Mouse (Mus musculus) layer of hippocampus, adult 2 months (tissue): ENCODE measurements at regions not wholly inside any gene's neighbourhood (a gene's known extent, or its start where the extent isn't known, plus 50 kb on each side); places are given as distances from the start of the nearest gene placed in this dataset.
"Not testable (repeated sequence)": the region's sequence is repeated elsewhere in the genome, so short reads cannot be mapped to it uniquely, and the experiment has no call there.

ENCODE experiments used
- DNase-seq, 2 experiments: peaks; one replicate each; pipeline ENCODE4 v3.0.0; 2022; ENCODE audit warnings: low spot score in 2 of 2
- H3K27ac ChIP-seq: fragments of 200-600 bp; 2 replicates; pipeline ENCODE4 v1.8.1; 2022
- H3K4me3 ChIP-seq: fragments of 200-600 bp; 2 replicates; pipeline ENCODE4 v1.8.1; 2022; ENCODE audit warnings: mild to moderate bottlenecking
- CTCF ChIP-seq: fragments of 200-600 bp; conservative IDR thresholded peaks from 2 replicates; pipeline ENCODE4 v1.8.1; 2022; ENCODE audit warnings: antibody characterized with exemption, mild to moderate bottlenecking, moderate library complexity

GRCm38 (mm10) chr13:57044455-57044854 is 148.7 kb upstream of the Trpc7 start:
- no peak overlapping the region for H3K4me3 ChIP-seq
- DNase-seq, result no peak
- H3K27ac ChIP-seq, result no peak overlapping the region
- TF ChIP-seq CTCF, result no peak

GRCm38 (mm10) chr13:57043316-57043974 is 147.7 kb upstream of the Trpc7 start:
- DNase-seq, result no peak
- Histone ChIP-seq H3K27ac (no peak overlapping the region), H3K4me3 (no peak overlapping the region)
- no peak for TF ChIP-seq CTCF

GRCm38 (mm10) chr13:57042514-57042913 is 146.7 kb upstream of the Trpc7 start:
- Histone ChIP-seq H3K27ac (no peak overlapping the region), H3K4me3 (no peak overlapping the region)
- peak; percentile 60 for TF ChIP-seq CTCF
- no peak for DNase-seq

GRCm38 (mm10) chr13:57032871-57033270 is 137.1 kb upstream of the Trpc7 start:
- no peak for DNase-seq
- Histone ChIP-seq H3K27ac (no peak overlapping the region), H3K4me3 (no peak overlapping the region)
- TF ChIP-seq CTCF, result no peak

- Histone ChIP-seq H3K4me3 (no peak overlapping the region), H3K27ac (no peak overlapping the region)
- peak; percentile 44 to 69 for DNase-seq
- no peak for TF ChIP-seq CTCF
Observed at GRCm38 (mm10) chr13:57017553-57018341, 122.0 kb upstream of the Trpc7 start.

- no peak for DNase-seq
- TF ChIP-seq CTCF, result no peak
- Histone ChIP-seq H3K4me3 (no peak overlapping the region), H3K27ac (no peak overlapping the region)
Observed at GRCm38 (mm10) chr13:57016465-57017272, 120.9 kb upstream of the Trpc7 start.

- DNase-seq, H3K27ac ChIP-seq, H3K4me3 ChIP-seq: not testable (repeated sequence)
Observed at GRCm38 (mm10) chr13:57007236-57007635, 111.4 kb upstream of the Trpc7 start.

GRCm38 (mm10) chr13:57003565-57004132 is 107.9 kb upstream of the Trpc7 start:
- no peak for DNase-seq
- no peak overlapping the region for H3K4me3 ChIP-seq
- no peak for TF ChIP-seq CTCF
- no peak overlapping the region for H3K27ac ChIP-seq

- H3K4me3 ChIP-seq, result no peak overlapping the region
- H3K27ac ChIP-seq, result no peak overlapping the region
- DNase-seq, result no peak
- TF ChIP-seq CTCF, result peak; percentile 60
Observed at GRCm38 (mm10) chr13:56992022-56992421, 96.2 kb upstream of the Trpc7 start.

- Histone ChIP-seq H3K4me3 (no peak overlapping the region), H3K27ac (no peak overlapping the region)
- no peak for TF ChIP-seq CTCF
- peak in 1 of 2 experiments; percentile 4 for DNase-seq
Observed at GRCm38 (mm10) chr13:56974063-56974462, 78.3 kb upstream of the Trpc7 start.

- no peak overlapping the region for H3K4me3 ChIP-seq
- peak; percentile 55 for TF ChIP-seq CTCF
- DNase-seq, result no peak
Observed at GRCm38 (mm10) chr13:56955358-56955757, 59.6 kb upstream of the Trpc7 start.

GRCm38 (mm10) chr13:56948086-56948485 is 52.3 kb upstream of the Trpc7 start:
- no peak overlapping the region for H3K27ac ChIP-seq
- DNase-seq, result no peak
- no peak overlapping the region for H3K4me3 ChIP-seq
- TF ChIP-seq CTCF, result no peak

More at GRCm38 (mm10) chr13:56955358-56955757, 59.6 kb upstream of the Trpc7 start:
- H3K27ac ChIP-seq, result no peak overlapping the region

- DNase-seq, result no peak
- no peak overlapping the region for H3K4me3 ChIP-seq
- no peak overlapping the region for H3K27ac ChIP-seq
- TF ChIP-seq CTCF, result no peak
Observed at GRCm38 (mm10) chr13:56947266-56947665, 51.5 kb upstream of the Trpc7 start.
